Mouse (Mus musculus): ENCODE results near the gene Chmp2a. TPM values are rescaled to one million over a fixed set of nuclear protein-coding genes. Genes with fewer than 3 reads are reported as not detected.
A peak's percentile ranks its signal among the peaks of the same experiment; 100 is the strongest.

The Chmp2a gene
- polyA plus RNA-seq, 1 experiment from 2014 or later: 148 TPM

GRCm38 (mm10) chr7:13053001-13053400 lies 18.4 kb upstream of the Chmp2a start:
- 90% methylated on average over 13 of the region's 13 CpGs for WGBS
- H3K9me3 ChIP-seq (ENCODE audit: control insufficient read depth, low read length): no peaks in the 10 kb centered on the region
- H3K27me3 ChIP-seq (ENCODE audit: control insufficient read depth, insufficient read depth, low read length): no peaks in the 10 kb centered on the region
- H3K4me2 ChIP-seq (replicated peaks; ENCODE audit: low read depth, low read length): no peak overlapping the region
- no peaks in the 10 kb centered on the region for H3K4me1 ChIP-seq (ENCODE audit: control insufficient read depth, insufficient read depth, low read length)
- no peak for ATAC-seq (ENCODE audit: low FRiP score, low TSS enrichment)
- no peaks in the 10 kb centered on the region for H3K36me3 ChIP-seq (ENCODE audit: control insufficient read depth, insufficient read depth, low read length)
- no peak overlapping the region for H3K4me3 ChIP-seq (ENCODE audit: low read length)
- no peak overlapping the region for H3K9ac ChIP-seq (ENCODE audit: low read depth, low read length)
- H3K27ac ChIP-seq (ENCODE audit: low read depth, low read length): no peak overlapping the region

GRCm38 (mm10) chr7:13046084-13046483 lies 11.5 kb upstream of the Chmp2a start:
- Histone ChIP-seq H3K9me3 (ENCODE audit: control insufficient read depth, low read length) (peaks cover 5% of the 10 kb centered on the region; the same call in 1 of the 2 replicates), H3K36me3 (ENCODE audit: control insufficient read depth, insufficient read depth, low read length) (no peaks in the 10 kb centered on the region), H3K4me1 (ENCODE audit: control insufficient read depth, insufficient read depth, low read length) (peaks cover 13% of the 10 kb centered on the region; the same call in 1 of the 2 replicates), H3K27me3 (ENCODE audit: control insufficient read depth, insufficient read depth, low read length) (peaks cover 32% of the 10 kb centered on the region), H3K27ac (ENCODE audit: low read depth, low read length) (no peak overlapping the region), H3K4me2 (replicated peaks; ENCODE audit: low read depth, low read length) (no peak overlapping the region), H3K9ac (ENCODE audit: low read depth, low read length) (no peak overlapping the region), H3K4me3 (ENCODE audit: low read length) (no peak overlapping the region)
- peak; percentile 59 for ATAC-seq (ENCODE audit: low FRiP score, low TSS enrichment)
- WGBS: 2% methylated on average over 2 of the region's 2 CpGs

- Histone ChIP-seq H3K9me3 (ENCODE audit: control insufficient read depth, low read length) (peaks cover 5% of the 10 kb centered on the region; the same call in 1 of the 2 replicates), H3K9ac (ENCODE audit: low read depth, low read length) (peak overlapping the region; percentile 77), H3K4me3 (ENCODE audit: low read length) (peak overlapping the region; percentile 48), H3K4me1 (ENCODE audit: control insufficient read depth, insufficient read depth, low read length) (peaks cover 13% of the 10 kb centered on the region; the same call in 1 of the 2 replicates), H3K27ac (ENCODE audit: low read depth, low read length) (no peak overlapping the region), H3K27me3 (ENCODE audit: control insufficient read depth, insufficient read depth, low read length) (peaks cover 32% of the 10 kb centered on the region), H3K36me3 (ENCODE audit: control insufficient read depth, insufficient read depth, low read length) (no peaks in the 10 kb centered on the region), H3K4me2 (replicated peaks; ENCODE audit: low read depth, low read length) (peak overlapping the region; percentile 95)
- ATAC-seq (ENCODE audit: low FRiP score, low TSS enrichment): peak; percentile 5; the same call in 1 of the 2 replicates
- WGBS: 2% methylated on average over 23 of the region's 23 CpGs
Observed at GRCm38 (mm10) chr7:13044254-13044625, 9.6 kb upstream of the Chmp2a start.

- Histone ChIP-seq H3K4me3 (ENCODE audit: low read length) (peak overlapping the region; percentile 48), H3K4me1 (ENCODE audit: control insufficient read depth, insufficient read depth, low read length) (peaks cover 16% of the 10 kb centered on the region; the same call in 1 of the 2 replicates), H3K9ac (ENCODE audit: low read depth, low read length) (peak overlapping the region; percentile 77), H3K9me3 (ENCODE audit: control insufficient read depth, low read length) (peaks cover 5% of the 10 kb centered on the region; the same call in 1 of the 2 replicates), H3K36me3 (ENCODE audit: control insufficient read depth, insufficient read depth, low read length) (no peaks in the 10 kb centered on the region), H3K4me2 (replicated peaks; ENCODE audit: low read depth, low read length) (peak overlapping the region; percentile 95), H3K27me3 (ENCODE audit: control insufficient read depth, insufficient read depth, low read length) (peaks cover 32% of the 10 kb centered on the region), H3K27ac (ENCODE audit: low read depth, low read length) (no peak overlapping the region)
- WGBS: 5% methylated on average over 88 of the region's 88 CpGs
- ATAC-seq (ENCODE audit: low FRiP score, low TSS enrichment): peak; percentile 54
Observed at GRCm38 (mm10) chr7:13043445-13044253, 9.0 kb upstream of the Chmp2a start.

GRCm38 (mm10) chr7:13043120-13043444 lies 8.5 kb upstream of the Chmp2a start:
- Histone ChIP-seq H3K27ac (ENCODE audit: low read depth, low read length) (no peak overlapping the region), H3K9ac (ENCODE audit: low read depth, low read length) (0 out of 2 replicates have a peak overlapping the region, but pooled peaks have one; percentile 77), H3K36me3 (ENCODE audit: control insufficient read depth, insufficient read depth, low read length) (no peaks in the 10 kb centered on the region), H3K4me1 (ENCODE audit: control insufficient read depth, insufficient read depth, low read length) (peaks cover 17% of the 10 kb centered on the region; the same call in 1 of the 2 replicates), H3K9me3 (ENCODE audit: control insufficient read depth, low read length) (peaks cover 5% of the 10 kb centered on the region; the same call in 1 of the 2 replicates), H3K4me3 (ENCODE audit: low read length) (peak overlapping the region; percentile 48), H3K4me2 (replicated peaks; ENCODE audit: low read depth, low read length) (peak overlapping the region; percentile 95), H3K27me3 (ENCODE audit: control insufficient read depth, insufficient read depth, low read length) (peaks cover 32% of the 10 kb centered on the region)
- ATAC-seq (ENCODE audit: low FRiP score, low TSS enrichment): no peak
- WGBS: 44% methylated on average over 16 of the region's 16 CpGs

- Histone ChIP-seq H3K27me3 (ENCODE audit: control insufficient read depth, insufficient read depth, low read length) (peaks cover 32% of the 10 kb centered on the region), H3K36me3 (ENCODE audit: control insufficient read depth, insufficient read depth, low read length) (no peaks in the 10 kb centered on the region), H3K9ac (ENCODE audit: low read depth, low read length) (no peak overlapping the region), H3K4me1 (ENCODE audit: control insufficient read depth, insufficient read depth, low read length) (peaks cover 17% of the 10 kb centered on the region; the same call in 1 of the 2 replicates), H3K9me3 (ENCODE audit: control insufficient read depth, low read length) (peaks cover 5% of the 10 kb centered on the region; the same call in 1 of the 2 replicates), H3K4me2 (replicated peaks; ENCODE audit: low read depth, low read length) (no peak overlapping the region), H3K4me3 (ENCODE audit: low read length) (no peak overlapping the region), H3K27ac (ENCODE audit: low read depth, low read length) (no peak overlapping the region)
- no peak for ATAC-seq (ENCODE audit: low FRiP score, low TSS enrichment)
- WGBS: 78% methylated on average over 6 of the region's 6 CpGs
Observed at GRCm38 (mm10) chr7:13042511-13042910, 7.9 kb upstream of the Chmp2a start.

- Histone ChIP-seq H3K4me3 (ENCODE audit: low read length) (no peak overlapping the region), H3K4me1 (ENCODE audit: control insufficient read depth, insufficient read depth, low read length) (peaks cover 23% of the 10 kb centered on the region), H3K27me3 (ENCODE audit: control insufficient read depth, insufficient read depth, low read length) (peaks cover 32% of the 10 kb centered on the region)
Observed at GRCm38 (mm10) chr7:13041256-13041655, 6.6 kb upstream of the Chmp2a start.

GRCm38 (mm10) chr7:13039181-13039580 lies 4.6 kb upstream of the Chmp2a start:
- 85% methylated on average over 1 of the region's 1 CpGs for WGBS
- peaks cover 23% of the 10 kb centered on the region for H3K4me1 ChIP-seq (ENCODE audit: control insufficient read depth, insufficient read depth, low read length)
- peak overlapping the region; percentile 82; the same call in 1 of the 2 replicates for H3K4me3 ChIP-seq (ENCODE audit: low read length)
- ATAC-seq (ENCODE audit: low FRiP score, low TSS enrichment): no peak
- peak overlapping the region; percentile 85 for H3K4me2 ChIP-seq (replicated peaks; ENCODE audit: low read depth, low read length)
- H3K27ac ChIP-seq (ENCODE audit: low read depth, low read length): no peak overlapping the region
- H3K27me3 ChIP-seq (ENCODE audit: control insufficient read depth, insufficient read depth, low read length): peaks cover 21% of the 10 kb centered on the region
- H3K9me3 ChIP-seq (ENCODE audit: control insufficient read depth, low read length): peaks cover 5% of the 10 kb centered on the region; the same call in 1 of the 2 replicates
- H3K36me3 ChIP-seq (ENCODE audit: control insufficient read depth, insufficient read depth, low read length): peaks cover 17% of the 10 kb centered on the region
- peak overlapping the region; percentile 95; the same call in 1 of the 2 replicates for H3K9ac ChIP-seq (ENCODE audit: low read depth, low read length)

More at GRCm38 (mm10) chr7:13041256-13041655, 6.6 kb upstream of the Chmp2a start:
- no peak for ATAC-seq (ENCODE audit: low FRiP score, low TSS enrichment)
- WGBS: 55% methylated on average over 1 of the region's 1 CpGs
- Histone ChIP-seq H3K9ac (ENCODE audit: low read depth, low read length) (no peak overlapping the region), H3K27ac (ENCODE audit: low read depth, low read length) (no peak overlapping the region), H3K36me3 (ENCODE audit: control insufficient read depth, insufficient read depth, low read length) (peaks cover 2% of the 10 kb centered on the region), H3K9me3 (ENCODE audit: control insufficient read depth, low read length) (peaks cover 5% of the 10 kb centered on the region; the same call in 1 of the 2 replicates), H3K4me2 (replicated peaks; ENCODE audit: low read depth, low read length) (no peak overlapping the region)

GRCm38 (mm10) chr7:13038621-13039169 lies 4.1 kb upstream of the Chmp2a start:
- Histone ChIP-seq H3K27ac (ENCODE audit: low read depth, low read length) (peak overlapping the region; percentile 99), H3K36me3 (ENCODE audit: control insufficient read depth, insufficient read depth, low read length) (peaks cover 17% of the 10 kb centered on the region), H3K4me1 (ENCODE audit: control insufficient read depth, insufficient read depth, low read length) (peaks cover 23% of the 10 kb centered on the region), H3K9me3 (ENCODE audit: control insufficient read depth, low read length) (peaks cover 5% of the 10 kb centered on the region; the same call in 1 of the 2 replicates), H3K9ac (ENCODE audit: low read depth, low read length) (peak overlapping the region; percentile 95), H3K4me2 (replicated peaks; ENCODE audit: low read depth, low read length) (peak overlapping the region; percentile 85), H3K27me3 (ENCODE audit: control insufficient read depth, insufficient read depth, low read length) (peaks cover 16% of the 10 kb centered on the region), H3K4me3 (ENCODE audit: low read length) (peak overlapping the region; percentile 82)
- WGBS: 23% methylated on average over 15 of the region's 15 CpGs
- ATAC-seq (ENCODE audit: low FRiP score, low TSS enrichment): no peak
